Mouse (Mus musculus) kidney, adult 2 months (tissue): ENCODE data around the gene Rpl18.

Experiments used
- CTCF ChIP-seq: fragments of 200-500 bp; conservative IDR thresholded peaks from 2 replicates; pipeline ENCODE4 v1.5.1; 2011; ENCODE audit warnings: low read depth, mild to moderate bottlenecking, control low read depth, low read length, moderate library complexity, mixed read lengths; ENCODE audit not compliant: insufficient read depth, insufficient read length
- POLR2A ChIP-seq: fragments of 200-500 bp; IDR thresholded peaks from one replicate; pipeline ENCODE4 v1.6.1; 2011; ENCODE audit warnings: low read depth, low read length, control low read depth

DNA sequence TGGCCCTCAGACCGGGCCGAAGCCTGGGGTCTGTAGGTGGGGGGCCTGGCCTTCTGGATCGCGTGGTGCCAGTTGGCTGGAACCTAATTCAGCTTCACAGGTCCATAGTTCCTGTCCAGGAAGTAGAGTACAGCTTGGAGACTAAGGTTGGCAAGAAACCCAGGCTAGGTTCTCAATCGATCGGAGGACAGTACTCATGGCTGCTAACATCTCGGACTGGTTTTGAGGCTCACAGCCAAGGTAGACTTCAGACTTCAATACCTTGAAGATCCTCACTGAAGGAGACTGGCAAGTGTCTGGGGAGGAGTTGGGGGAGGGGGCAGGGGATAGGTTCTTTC, 5.9 kb downstream of the Rpl18 start:
- TF ChIP-seq CTCF: no peak
- TF ChIP-seq POLR2A: no peak
